Mouse (Mus musculus) heart, adult 8-10 months (tissue): ENCODE measurements around the gene Mpst. TPM values are rescaled to one million over a fixed set of nuclear protein-coding genes. Genes with fewer than 3 reads are reported as not detected.

ENCODE experiments used
- DNase-seq: peaks from one replicate; pipeline ENCODE4 v3.0.0; 2022; ENCODE audit warnings: low spot score
- total RNA-seq, 4 experiments: library from RNA; stranded (reverse); gene quantifications; 2 replicates each; pipeline ENCODE4 v1.2.4; 2022

The Mpst gene
- total RNA-seq, 4 experiments from 2014 or later: 42.1 to 52.4 (median 44.2) TPM

DNA sequence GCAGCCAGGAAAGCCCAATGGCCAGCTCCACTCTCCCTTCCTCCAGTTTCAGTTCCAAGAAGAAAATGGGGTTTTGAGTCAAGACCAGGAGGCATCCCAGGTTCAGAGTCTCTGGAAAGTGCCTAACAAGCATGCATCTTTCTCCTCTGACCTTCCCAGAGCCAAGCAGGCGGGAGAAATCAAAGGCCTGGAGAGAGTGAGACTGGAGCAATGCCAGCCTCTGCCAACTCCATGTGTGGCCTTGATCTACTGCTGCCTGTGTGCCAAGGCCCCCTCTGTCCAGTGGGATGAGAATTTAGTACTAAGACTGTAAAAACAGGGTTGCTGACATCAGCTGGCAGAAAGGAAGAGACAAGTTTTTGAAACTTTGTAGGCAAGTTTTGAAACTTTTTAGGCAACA, 2.3 kb upstream of the Mpst start:
- no peak for DNase-seq

DNA sequence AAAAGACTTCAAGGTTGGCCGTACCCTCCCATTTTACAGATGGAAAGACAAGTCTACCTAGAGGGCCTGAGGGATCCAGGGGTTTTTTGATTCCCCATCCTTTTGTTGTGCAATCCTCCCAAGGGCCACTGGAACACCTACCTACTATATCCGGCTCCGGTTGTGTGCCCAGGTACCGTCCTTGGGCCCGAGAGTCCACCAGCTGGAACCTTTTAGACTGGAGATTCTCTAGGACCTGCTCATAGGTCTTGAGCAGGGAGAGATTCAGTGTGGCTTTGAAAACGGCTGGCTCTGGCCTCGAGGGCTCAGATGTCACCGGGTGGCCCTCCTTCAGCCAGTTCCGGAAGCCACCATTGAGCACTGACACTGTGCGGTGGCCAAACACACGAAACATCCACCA, 1.1 kb upstream of the Mpst start:
- no peak for DNase-seq

DNA sequence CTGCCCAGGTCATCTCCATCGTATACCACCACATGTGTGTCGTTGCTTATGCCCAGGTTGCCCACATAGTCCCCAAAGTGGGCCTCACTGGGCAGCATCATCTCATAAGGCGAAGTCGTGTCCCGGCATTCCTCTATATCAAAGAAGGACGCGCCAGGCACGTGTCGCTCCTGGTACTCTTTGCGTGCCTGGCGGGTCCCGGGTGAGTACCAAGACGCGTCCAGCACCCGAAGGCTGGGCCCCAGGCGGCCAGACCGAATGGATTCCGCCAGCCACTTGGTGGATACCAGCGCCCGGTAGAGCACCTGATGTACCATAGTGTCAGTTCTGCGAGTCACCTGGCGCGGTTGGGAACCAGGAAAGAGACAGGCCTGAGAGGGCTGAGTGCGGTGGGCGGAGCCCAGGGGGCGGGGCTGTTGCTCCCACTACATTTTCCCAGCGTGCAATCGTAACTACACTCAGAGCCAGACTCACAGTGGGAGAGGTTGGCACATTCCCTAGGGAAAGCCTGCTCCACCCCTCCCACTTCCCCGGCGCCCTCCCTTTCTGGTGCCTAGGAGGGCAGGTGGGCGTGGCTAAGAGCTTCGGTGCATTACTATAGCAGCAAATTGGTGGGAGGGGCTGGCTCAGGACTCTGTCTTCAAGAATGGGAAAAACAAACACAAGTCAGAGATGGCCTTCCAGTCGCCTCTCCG, 552 bp upstream of the Mpst start, which contains the start of gene Tst:
Gene Tst (minus strand): TSS at position 391 of the 695 bp plus-strand sequence.
- peak; percentile 83 for DNase-seq

DNA sequence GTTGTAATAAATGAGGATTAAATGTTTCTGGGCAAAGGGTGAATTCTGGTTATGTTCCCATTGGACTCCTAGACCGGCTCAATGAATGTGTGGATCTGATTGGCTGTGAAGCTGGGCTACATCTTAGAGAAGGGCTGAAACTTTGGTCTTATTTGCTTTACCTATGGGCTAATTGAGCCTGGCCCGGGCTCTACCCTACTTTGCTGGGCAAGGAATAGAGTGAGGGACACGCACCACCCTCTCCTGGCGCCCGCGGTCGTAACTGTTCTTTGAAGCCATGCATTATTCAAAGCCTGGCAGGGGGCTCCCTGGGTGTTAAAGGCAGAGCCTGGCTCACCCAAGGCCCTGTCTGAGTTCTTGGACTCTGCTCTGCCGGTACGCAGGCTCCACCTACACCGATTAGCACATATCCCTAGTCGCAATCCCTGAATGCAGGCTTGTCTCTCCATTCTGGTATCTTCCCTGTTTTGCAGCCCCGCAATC, 3.4 kb downstream of the Mpst start:
- DNase-seq: no peak

DNA sequence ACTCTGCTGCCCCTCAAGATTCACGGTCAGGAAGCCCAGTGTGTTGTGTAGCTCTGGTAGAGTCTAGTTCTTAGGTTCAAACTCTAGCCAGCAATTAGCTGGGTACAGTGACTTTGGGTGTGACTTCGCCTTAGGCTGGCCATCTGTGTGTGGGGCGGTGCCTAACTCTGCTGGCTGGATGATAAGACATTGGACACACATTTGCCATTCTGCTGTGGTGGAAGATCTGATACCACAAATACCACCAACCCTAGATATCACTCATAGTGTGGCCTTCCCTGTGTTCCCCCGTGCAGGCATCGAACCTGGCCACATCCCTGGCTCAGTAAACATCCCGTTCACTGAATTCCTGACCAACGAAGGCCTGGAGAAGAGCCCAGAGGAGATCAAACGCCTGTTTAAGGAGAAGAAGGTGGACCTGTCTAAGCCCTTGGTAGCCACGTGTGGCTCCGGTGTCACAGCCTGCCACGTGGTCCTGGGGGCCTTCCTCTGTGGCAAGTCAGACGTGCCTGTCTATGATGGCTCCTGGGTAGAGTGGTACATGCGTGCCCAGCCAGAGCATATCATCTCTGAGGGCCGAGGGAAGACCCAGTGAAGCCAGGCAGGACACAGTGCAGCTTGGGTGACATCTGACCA, 7.0 kb downstream of the Mpst start:
- no peak for DNase-seq

DNA sequence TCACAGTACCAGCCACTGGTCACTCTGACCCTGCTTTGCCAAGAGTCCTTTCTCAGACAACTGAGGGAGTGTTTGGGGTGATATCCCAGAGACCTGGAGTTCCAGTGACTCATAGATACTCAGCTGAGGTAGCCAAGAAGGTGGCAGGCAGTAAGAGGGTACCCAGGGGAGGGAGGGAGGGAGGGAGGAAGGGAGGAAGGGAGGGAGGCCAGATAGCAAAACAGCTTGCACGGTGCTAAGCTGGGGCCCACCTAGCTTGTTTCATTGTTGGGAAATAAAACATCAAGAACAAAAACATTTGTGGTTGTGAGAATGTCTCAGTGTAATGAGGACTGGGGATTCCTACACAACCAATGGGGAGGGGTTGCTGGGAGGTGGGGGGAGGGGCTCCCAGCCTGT, 7.5 kb downstream of the Mpst start:
- no peak for DNase-seq

DNA sequence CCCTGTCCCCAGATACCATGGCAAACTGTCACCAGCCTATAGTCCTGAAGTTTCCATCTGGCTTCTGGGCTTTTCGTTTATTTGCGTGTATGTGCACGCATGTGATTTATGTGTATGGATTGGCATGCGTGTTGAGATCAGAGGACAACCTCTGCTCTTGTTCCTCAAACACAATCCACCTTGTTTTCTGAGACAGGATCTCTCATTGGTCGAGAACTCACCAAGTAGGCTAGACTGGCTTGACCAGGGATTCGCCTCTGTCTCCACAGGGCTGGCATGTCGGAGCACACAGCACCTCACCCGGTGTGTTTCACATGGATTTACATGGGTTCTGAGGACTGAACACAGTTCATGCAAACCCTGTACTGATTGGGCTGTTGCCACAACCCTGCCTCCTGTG, 7.9 kb downstream of the Mpst start:
- DNase-seq: no peak

DNA sequence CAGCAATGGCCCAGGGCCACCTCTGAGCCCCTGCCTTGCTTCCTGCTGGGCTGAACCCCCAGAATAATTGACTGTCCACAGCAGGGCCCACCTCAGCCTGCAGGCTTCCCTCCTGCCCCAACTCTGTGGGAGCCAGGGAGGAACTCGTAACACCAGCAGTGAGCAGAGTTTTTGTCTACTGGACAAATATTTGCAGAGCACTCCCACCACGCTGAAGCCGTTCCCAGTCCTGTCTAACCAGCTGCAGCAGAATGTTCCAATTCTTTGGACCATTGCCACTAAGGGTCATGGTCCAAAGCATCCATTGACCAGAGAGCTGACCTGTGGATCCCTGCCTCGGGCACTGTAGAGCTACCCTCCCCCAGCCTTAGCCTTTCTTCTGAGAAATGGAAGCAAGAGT, 10.7 kb downstream of the Mpst start:
- DNase-seq: no peak

DNA sequence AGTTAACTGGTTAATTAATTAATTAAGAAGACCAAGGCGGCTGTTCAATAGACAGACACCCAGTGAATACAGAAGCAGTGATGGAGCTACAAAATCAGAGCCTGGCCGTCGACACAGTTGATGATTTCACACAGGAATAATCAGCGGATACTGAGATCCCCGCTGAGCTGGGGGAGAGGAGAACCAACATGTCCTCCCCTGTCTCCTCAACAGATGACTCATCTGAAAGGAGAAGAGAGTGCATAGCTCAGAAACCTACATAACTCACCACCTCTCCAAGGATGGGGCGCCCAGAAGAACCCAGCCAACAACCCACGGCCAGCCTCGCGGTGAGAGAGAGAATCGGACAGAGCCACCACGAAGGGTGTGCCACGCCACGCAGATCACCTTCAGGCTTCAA, 14.2 kb downstream of the Mpst start:
- DNase-seq: no peak

DNA sequence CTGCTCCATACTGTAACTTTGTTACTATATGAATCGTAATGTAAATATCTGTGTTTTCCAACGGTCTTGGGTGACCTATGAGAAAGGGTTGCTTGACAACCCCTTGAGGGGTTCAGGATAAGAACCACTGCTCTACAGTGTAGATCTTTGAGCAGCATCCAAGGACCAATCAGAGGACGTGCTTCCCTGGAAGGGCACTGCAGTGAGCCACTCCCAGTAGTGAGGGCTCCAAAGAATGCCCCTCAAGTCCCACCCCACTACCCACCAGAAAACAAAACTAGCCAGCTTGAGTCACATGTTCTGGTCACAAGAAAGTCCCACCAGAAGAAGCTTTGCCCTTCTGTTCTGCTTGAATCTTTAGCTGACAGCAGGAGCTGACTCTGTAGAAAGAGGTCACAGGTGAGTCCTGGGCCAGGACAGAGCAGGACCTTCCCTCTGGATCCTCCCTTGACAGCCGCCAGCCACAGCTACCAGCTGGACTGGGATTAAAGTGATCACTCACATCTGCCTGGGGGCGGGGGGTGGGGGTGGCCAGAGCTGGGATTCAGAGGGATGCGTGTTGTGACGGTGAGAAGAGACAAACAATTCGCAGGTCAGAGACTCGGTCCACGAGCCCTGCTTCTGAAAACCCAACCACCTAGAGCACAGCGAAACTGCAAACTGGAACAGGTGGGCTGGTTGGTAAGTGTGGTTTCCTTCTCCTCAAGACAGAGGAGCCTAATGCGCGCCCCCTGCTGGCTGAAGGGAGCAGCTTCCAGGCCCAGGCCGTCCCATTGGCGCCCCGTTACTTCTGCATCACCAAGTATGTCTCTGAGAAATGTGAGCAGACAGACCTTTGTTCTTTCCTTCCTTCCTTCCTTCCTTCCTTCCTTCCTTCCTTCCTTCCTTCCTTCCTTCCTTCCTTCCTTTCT, 16.1 kb downstream of the Mpst start:
- DNase-seq: peak; percentile 62

DNA sequence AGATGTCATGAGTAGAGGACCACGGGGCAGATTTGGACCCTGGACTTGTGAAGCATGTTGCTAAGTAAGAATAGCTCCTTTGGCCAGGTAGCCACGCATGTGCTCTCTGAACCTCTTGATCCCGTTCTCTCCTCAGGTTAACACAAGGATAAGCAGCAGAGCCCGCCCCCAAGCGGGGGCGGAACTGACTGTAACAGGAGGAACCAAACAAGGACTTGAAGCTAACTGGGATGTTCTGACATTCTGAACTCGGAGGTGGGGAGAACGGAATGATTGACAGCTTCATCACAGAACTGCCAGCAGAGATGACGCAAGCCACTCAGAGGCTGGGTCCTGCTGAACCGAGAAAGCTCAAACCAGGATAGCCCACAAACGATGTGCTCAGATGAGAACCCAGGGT, 18.3 kb downstream of the Mpst start:
- no peak for DNase-seq

DNA sequence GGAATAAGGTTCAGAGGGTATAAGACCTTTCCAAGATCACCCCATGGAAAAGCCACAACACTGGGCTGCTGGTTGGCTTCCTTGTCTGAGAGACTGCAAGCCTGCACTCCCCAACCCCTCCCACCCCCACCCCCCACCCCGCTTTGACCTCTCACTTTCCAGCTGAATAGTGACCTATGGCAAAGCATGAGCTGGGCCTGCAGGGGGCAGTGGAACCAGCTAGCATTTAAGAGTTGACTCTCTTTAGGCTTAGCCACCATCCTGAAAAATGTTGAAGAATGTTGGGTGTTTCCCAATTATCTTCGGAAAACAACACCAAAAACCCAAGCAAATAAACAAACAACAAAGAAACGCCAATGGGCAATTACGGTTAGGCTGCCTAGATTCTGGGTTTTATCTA, 19.0 kb downstream of the Mpst start:
- DNase-seq: no peak

DNA sequence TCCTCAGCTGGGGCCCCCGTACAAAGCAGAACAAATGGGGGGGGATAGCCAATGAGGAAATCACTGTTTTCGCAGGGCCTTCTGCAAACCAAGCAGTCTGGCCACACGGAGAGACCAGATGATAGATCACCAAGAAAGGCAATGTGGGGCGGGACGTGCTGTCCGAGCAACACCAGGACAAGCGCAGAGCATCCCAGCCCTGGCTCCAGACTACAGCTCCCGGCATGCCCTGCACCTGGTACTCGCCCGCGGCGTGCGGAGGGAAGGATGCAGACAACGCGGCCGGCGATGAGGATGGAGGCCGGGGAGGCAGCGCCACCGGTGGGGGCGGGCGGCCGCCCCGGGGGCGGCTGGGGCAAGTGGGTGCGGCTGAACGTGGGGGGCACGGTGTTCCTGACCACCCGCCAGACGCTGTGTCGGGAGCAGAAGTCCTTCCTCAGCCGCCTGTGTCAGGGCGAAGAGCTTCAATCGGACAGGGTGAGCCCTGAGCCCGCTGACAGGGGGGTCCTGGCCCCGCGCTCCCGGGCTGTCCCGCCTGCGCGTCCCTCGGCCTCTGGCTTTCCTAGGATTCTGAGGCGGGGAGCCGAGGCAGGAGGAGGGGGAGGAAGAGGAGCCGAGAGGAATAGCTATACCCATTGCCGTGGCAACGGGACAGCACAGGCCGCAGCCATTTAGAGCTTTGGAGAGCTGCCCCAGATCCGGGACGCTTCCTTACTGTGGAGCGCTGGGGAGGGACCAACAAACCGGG, 22.3 kb downstream of the Mpst start, which contains the start of gene Kctd17:
Gene Kctd17 (plus strand): TSS at position 174 of the 748 bp plus-strand sequence.
- peak; percentile 75 for DNase-seq

DNA sequence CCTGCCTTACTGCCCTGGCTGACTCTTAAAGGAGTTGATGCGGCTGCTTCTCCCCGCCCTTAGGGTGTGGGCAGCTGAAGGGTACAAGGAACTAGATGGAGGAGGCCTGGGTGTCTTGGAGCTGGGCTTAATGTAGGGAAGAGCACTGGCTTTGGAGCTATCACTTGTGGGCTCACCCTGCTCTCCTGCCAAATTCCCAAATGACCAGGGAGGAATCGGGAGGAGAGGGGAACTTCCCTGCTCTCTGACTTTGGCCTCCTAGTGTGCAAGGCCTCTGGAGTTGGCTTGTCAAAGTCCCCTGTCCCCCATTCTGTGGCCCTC, 22.9 kb downstream of the Mpst start:
- DNase-seq: no peak

DNA sequence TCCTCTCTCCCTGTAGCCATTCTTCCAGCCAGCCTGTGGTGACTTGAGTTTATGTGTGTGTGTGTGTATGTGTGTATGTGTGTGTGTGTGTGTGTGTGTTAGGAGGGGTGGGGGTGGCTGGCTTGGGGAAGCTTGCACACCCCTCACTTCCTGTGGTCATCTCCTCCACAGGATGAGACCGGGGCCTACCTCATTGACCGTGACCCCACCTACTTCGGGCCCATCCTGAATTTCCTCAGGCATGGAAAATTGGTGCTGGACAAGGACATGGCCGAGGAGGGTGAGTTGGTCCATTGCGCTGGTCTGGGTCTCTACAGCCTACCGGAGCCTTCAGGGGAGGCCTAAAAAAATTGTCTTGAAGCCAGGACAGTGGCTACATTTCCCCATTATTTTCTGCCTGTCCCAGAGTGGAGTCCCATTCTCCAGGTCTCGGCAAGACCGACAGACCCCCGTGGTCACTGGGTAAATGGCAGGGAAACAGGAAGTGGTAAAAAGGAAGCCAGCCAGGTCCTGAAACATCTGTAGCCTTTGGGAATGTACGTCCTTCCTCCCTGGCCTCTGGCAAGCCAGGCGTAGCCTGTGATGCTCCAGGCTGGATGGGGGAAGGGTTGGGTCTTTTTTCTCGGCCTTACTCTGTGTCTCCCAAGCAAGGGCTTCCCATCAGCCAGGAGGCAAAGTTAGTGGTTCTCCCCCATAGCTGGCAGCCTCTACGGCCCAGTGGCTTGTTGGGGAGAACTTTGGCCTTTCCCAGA, 23.8 kb downstream of the Mpst start:
- peak; percentile 55 for DNase-seq

DNA sequence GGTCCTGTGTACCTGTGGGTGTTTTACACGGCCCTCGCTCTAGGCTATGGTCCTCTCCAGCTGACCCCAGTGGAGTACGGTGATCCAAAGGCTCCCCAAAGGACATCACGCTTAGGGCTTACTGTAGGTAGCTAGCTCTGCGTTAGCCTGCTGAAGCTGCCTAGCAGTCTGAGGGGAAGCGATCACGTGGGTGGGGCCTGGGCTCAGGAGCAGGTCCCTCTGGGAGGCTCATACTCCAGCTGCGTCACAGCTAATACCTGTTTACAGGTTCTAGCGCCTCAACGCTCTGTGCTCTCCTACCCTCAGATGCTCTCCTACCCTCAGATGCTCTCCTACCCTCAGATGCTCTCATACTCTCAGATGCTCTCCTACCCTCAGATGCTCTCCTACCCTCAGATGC, 24.7 kb downstream of the Mpst start:
- DNase-seq: no peak

DNA sequence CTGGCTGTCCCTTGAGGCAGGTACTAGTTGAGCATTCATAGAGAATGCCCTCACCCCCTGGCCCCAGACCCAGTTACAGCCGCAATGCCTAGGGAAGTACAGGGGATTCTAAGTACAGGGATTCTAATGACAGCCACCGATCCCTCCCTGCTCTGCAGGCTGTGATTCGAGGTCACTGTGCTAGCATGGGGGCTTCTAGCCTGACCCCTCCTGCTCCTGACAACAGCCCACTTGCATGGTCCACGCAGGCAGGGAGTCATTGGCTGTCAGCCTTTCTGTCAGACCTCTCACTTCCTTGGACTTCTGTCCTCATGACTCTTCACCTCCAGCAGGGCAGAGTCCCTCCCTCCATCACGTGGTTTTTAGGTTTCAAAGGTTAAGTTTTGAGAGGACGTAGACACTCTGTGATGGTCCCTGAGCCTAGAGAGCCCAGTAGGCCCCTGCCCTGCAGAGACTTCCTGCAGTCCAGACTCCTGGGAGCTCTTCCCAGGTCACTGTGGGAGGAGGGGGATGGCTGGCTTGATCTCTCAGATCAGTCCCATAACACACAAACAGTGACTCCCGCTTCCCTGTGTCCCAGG, 25.4 kb downstream of the Mpst start:
- DNase-seq: no peak

DNA sequence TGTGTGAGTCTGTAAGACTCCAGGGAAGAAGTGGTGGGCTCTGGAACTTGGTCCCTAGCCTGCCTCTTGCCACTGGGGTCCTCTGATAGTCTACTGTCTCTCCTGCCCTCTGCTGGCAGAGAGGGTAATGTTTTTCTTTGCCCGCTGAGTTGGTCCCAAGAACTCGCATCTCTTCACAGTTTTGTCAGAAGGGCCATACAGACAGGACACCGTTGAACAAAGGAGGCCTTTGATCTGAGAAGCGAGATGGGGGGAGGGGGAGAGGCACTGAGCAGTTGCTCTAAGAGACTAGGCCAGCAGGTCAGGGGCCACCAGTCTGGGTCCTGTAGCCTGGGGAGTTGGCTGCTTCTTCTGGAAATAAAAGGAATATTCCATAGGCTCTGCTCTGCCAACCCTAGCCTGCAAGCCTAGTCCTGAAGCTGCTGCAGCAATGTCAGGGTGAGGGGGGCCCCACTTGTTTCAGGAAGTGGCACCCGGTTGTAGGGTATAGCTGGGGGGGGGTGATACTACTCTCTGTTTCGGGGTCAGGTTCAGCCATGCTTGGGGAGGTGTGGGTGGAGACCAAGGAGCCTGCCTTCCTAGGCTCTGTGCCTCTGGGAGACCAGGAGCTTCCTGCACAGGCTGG, 28.8 kb downstream of the Mpst start:
- DNase-seq: no peak

DNA sequence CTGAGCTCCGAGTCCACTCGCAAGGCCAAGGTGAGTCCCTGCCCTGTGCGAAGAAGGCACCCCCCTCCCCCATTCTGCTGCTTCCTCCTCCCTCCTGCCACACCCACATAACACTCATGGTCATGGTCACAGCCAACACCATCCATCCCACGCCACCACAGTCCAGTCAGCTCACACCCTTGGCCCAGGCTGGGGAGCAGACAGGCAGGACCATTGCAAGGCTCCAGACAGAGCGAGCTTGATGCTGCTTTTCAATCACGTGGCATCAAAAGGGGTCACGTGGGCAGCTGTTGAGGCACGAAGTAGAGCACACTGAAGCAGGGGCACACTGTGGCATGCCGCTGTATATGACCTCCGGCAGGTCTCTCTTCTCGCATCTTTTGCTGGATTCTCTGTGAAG, 29.5 kb downstream of the Mpst start:
- DNase-seq: no peak
